Mouse (Mus musculus): ENCODE data around the gene Asns.

DNA sequence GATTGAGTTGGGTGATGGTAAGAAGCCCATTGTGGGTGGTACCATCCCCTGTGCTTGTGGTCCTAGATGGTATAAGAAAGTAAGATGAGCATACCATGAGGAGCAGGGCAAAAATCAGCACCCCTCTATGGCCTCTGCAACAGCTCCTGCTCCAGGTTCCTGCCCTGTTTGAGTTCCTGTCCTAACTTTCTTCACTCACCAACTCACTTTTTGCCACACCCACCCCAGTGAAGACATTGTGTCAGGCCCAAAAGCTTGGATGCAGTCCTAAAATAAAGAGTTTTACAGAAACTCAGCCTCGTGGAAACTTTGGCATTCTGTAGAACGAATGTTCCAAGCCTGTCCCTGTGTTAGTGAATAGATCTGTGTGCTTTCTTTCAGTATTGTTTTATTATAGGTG lies 36.1 kb upstream of the Asns start:
- TF ChIP-seq CTCF (IDR thresholded peaks at IDR 0.05; ENCODE audit: low read depth) (no peak), EP300 (IDR thresholded peaks at IDR 0.05; ENCODE audit: low read depth) (no peak)

Measured in heart, postnatal 0 days (tissue).